In the genomic region with DNA sequence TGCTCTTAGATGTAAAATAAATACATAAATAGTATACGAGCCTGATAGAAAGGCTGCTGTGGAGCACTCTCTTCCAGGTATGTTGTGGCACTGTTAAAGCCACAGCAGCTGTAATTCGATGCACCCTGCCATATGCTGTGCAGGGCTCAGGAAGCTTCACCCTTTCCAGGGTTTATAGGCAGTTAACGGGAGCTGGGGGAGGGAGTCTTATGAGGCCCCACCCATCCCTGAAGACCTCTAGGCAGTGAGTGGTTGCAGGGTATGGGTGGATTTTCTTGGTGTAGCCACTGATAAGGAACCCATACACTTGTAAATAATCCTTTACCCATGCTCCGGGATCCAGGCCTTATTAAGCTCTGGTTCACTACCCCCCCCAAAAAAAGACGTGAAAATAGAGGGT, we compare ENCODE assay signal across 16 mouse cellular contexts.
"Had no signal": no experiment of that assay in that cellular context is flagged by ENCODE, and none has a peak within 500 bp of the region (broad histone marks: within the 10 kb centered on the region; RNA-seq: fewer than 3 reads in every experiment).

No protein-coding gene starts in this region.

- H3K4me1 ChIP-seq: limb, embryonic 10.5 days; stomach, embryonic 15.5 days had no signal

- H3K27me3 ChIP-seq: stomach, embryonic 15.5 days had no signal

- DNase-seq: kidney, adult 2 months; kidney, postnatal 25 days; layer of hippocampus, adult 9-11 months; lung, embryonic 14.5 days; midbrain, embryonic 14.5 days; thymus, postnatal 25 days had no signal

- H3K9ac ChIP-seq: limb, embryonic 13.5 days; lung, embryonic 14.5 days; stomach, embryonic 15.5 days had no signal

- H3K4me2 ChIP-seq: limb, embryonic 13.5 days; lung, embryonic 14.5 days; midbrain, embryonic 11.5 days; stomach, embryonic 15.5 days had no signal

- H3K9me3 ChIP-seq: limb, embryonic 10.5 days; limb, embryonic 13.5 days; megakaryocyte, embryonic 14.5 days; stomach, embryonic 15.5 days had no signal

- H3K36me3 ChIP-seq: stomach, embryonic 15.5 days had no signal

- H3K4me3 ChIP-seq: layer of hippocampus, adult 2 months; limb, embryonic 10.5 days; limb, embryonic 13.5 days; megakaryocyte, embryonic 14.5 days; stomach, embryonic 15.5 days had no signal

- ATAC-seq: intestine, postnatal 0 days; lung, postnatal 0 days had no signal

- H3K27ac ChIP-seq: kidney, postnatal 0 days; layer of hippocampus, adult 2 months; limb, embryonic 10.5 days; limb, embryonic 13.5 days; macrophage; stomach, embryonic 15.5 days had no signal
